Mouse (Mus musculus) stomach, postnatal 0 days (tissue): ENCODE measurements around the gene Fabp2. TPM values are rescaled to one million over a fixed set of nuclear protein-coding genes. Genes with fewer than 3 reads are reported as not detected.

Experiments used
- ATAC-seq: fragments of 200-750 bp; cut with Nextera tagmentation; 2 replicates; pipeline ENCODE4 v1.8.0; 2017; ENCODE audit not compliant: low FRiP score, low TSS enrichment
- DNase-seq: peaks from one replicate; pipeline ENCODE4 v3.0.0-alpha.2; 2016; ENCODE audit warnings: low spot score
- H3K27ac ChIP-seq: fragments of 300-500 bp; sonication (generic); replicated peaks from 2 replicates; pipeline ENCODE4 v1.5.1; 2014; ENCODE audit warnings: mild to moderate bottlenecking, control low read depth
- H3K27me3 ChIP-seq: fragments of 300-500 bp; sonication (generic); 2 replicates; pipeline ENCODE4 v1.6.1; 2014; ENCODE audit warnings: low read length; ENCODE audit not compliant: control insufficient read depth, insufficient read depth
- H3K36me3 ChIP-seq: fragments of 300-500 bp; sonication (generic); 2 replicates; pipeline ENCODE4 v1.6.1; 2014; ENCODE audit warnings: low read length, mixed read lengths; ENCODE audit not compliant: control insufficient read depth, insufficient read depth
- H3K4me1 ChIP-seq: fragments of 300-500 bp; sonication (generic); replicated peaks from 2 replicates; pipeline ENCODE4 v1.6.1; 2014; ENCODE audit warnings: antibody characterized with exemption; ENCODE audit not compliant: control insufficient read depth, insufficient read depth
- H3K4me2 ChIP-seq: fragments of 300-500 bp; sonication (generic); replicated peaks from 2 replicates; pipeline ENCODE4 v1.6.1; 2014; ENCODE audit warnings: low read depth, mild to moderate bottlenecking, control low read depth, moderate library complexity
- H3K4me3 ChIP-seq: fragments of 300-500 bp; sonication (generic); 2 replicates; pipeline ENCODE4 v1.5.1; 2014; ENCODE audit warnings: low read depth, low read length, control low read depth
- H3K9ac ChIP-seq: fragments of 300-500 bp; sonication (generic); 2 replicates; pipeline ENCODE4 v1.6.1; 2014; ENCODE audit warnings: mild to moderate bottlenecking, low read length, control low read depth, mixed read lengths
- H3K9me3 ChIP-seq: fragments of 300-500 bp; sonication (generic); 2 replicates; pipeline ENCODE4 v1.6.1; 2016; ENCODE audit warnings: low read length; ENCODE audit not compliant: control insufficient read depth
- CTCF ChIP-seq: IDR thresholded peaks from 2 replicates; pipeline ENCODE4 v1.5.1; 2016; ENCODE audit warnings: antibody characterized with exemption, low read depth, mild to moderate bottlenecking, moderate library complexity
- EP300 ChIP-seq: optimal IDR thresholded peaks from 2 replicates; pipeline ENCODE3; 2016; ENCODE audit warnings: antibody characterized with exemption
- WGBS: fragments of 180-500 bp; shearing (Covaris S2); extraction: QIAGEN DNeasy Blood & Tissue Kit; methylation state at CpG from one replicate; pipeline ENCODE4 v1.1.7; 2014; 5-methylcytosine and 5-hydroxymethylcytosine counted together
- polyA plus RNA-seq: library from polyadenylated mRNA; unstranded; fragments of >200 nt; fragmentation: Nextera tagmentation; extraction: Ambion mirVana; gene quantifications from 2 replicates; pipeline ENCODE4 v1.2.1, GENCODE M21; 2015

Fabp2 gene
- polyA plus RNA-seq: 18.2 and 21.5 TPM in 2 replicates

GRCm38 (mm10) chr3:122894772-122895171 lies at the start of gene Fabp2:
Fabp2 (plus strand) TSS chr3:122895072.
- no peak for ATAC-seq

GRCm38 (mm10) chr3:122848410-122849034 lies 46.4 kb upstream of the Fabp2 start:
- Histone ChIP-seq H3K4me2 (no peak overlapping the region), H3K4me3 (no peak overlapping the region), H3K4me1 (no peaks in the 10 kb centered on the region), H3K27me3 (no peaks in the 10 kb centered on the region), H3K27ac (no peak overlapping the region), H3K9me3 (no peaks in the 10 kb centered on the region), H3K9ac (no peak overlapping the region), H3K36me3 (peaks cover 4% of the 10 kb centered on the region; the same call in 1 of the 2 replicates)
- TF ChIP-seq EP300: no peak
- no peak for TF ChIP-seq CTCF
- ATAC-seq: no peak
- no peak for DNase-seq
- WGBS: 33% methylated on average over 5 of the region's 5 CpGs

More at GRCm38 (mm10) chr3:122894772-122895171, at the start of gene Fabp2:
- H3K9ac ChIP-seq: no peak within 1 kb of the TSS
- no peak within 1 kb of the TSS for H3K4me3 ChIP-seq
- H3K36me3 ChIP-seq: no peaks in the 10 kb centered on the region
- H3K4me1 ChIP-seq: no peaks in the 10 kb centered on the region
- no peaks in the 10 kb centered on the region for H3K9me3 ChIP-seq
- WGBS: 83% methylated on average over 3 of the region's 3 CpGs
- DNase-seq: no peak
- H3K27me3 ChIP-seq: no peaks in the 10 kb centered on the region
- no peak within 1 kb of the TSS for H3K4me2 ChIP-seq
- TF ChIP-seq EP300: no peak
- TF ChIP-seq CTCF: no peak
- H3K27ac ChIP-seq: no peak within 1 kb of the TSS

GRCm38 (mm10) chr3:122855149-122855548 lies 39.7 kb upstream of the Fabp2 start:
- Histone ChIP-seq H3K4me1 (no peaks in the 10 kb centered on the region), H3K4me3 (no peak overlapping the region), H3K36me3 (peaks cover 10% of the 10 kb centered on the region), H3K27me3 (no peaks in the 10 kb centered on the region), H3K27ac (no peak overlapping the region), H3K9ac (no peak overlapping the region), H3K4me2 (no peak overlapping the region), H3K9me3 (no peaks in the 10 kb centered on the region)
- no peak for TF ChIP-seq CTCF
- TF ChIP-seq EP300: no peak
- WGBS: 65% methylated on average over 11 of the region's 11 CpGs
- DNase-seq: no peak
- no peak for ATAC-seq

- peak overlapping the region; percentile 74 for H3K27ac ChIP-seq
- peaks cover 8% of the 10 kb centered on the region; the same call in 1 of the 2 replicates for H3K36me3 ChIP-seq
- H3K9ac ChIP-seq: no peak overlapping the region
- WGBS: 50% methylated on average over 2 of the region's 2 CpGs
- no peaks in the 10 kb centered on the region for H3K9me3 ChIP-seq
- no peaks in the 10 kb centered on the region for H3K27me3 ChIP-seq
- H3K4me1 ChIP-seq: no peaks in the 10 kb centered on the region
- ATAC-seq (no peak), DNase-seq (no peak)
- TF ChIP-seq CTCF: peak; percentile 54
- no peak for TF ChIP-seq EP300
- H3K4me3 ChIP-seq: no peak overlapping the region
- H3K4me2 ChIP-seq: no peak overlapping the region
These were observed 35.0 kb upstream of the Fabp2 start for GRCm38 (mm10) chr3:122859829-122860228.

GRCm38 (mm10) chr3:122860573-122861498 lies 34.0 kb upstream of the Fabp2 start:
- H3K27me3 ChIP-seq: no peaks in the 10 kb centered on the region
- H3K9me3 ChIP-seq: no peaks in the 10 kb centered on the region
- DNase-seq (peak; percentile 41), ATAC-seq (peak; percentile 80)
- no peak overlapping the region for H3K4me2 ChIP-seq
- H3K4me1 ChIP-seq: no peaks in the 10 kb centered on the region
- TF ChIP-seq EP300 (no peak), CTCF (no peak)
- H3K9ac ChIP-seq: no peak overlapping the region
- H3K36me3 ChIP-seq: peaks cover 3% of the 10 kb centered on the region; the same call in 1 of the 2 replicates
- peak overlapping the region; percentile 74 for H3K27ac ChIP-seq
- WGBS: 64% methylated on average over 12 of the region's 12 CpGs
- no peak overlapping the region for H3K4me3 ChIP-seq
